Mouse (Mus musculus): ENCODE data around the gene Smpd3.
"Not testable (repeated sequence)": the region's sequence is repeated elsewhere in the genome, so short reads cannot be mapped to it uniquely, and the experiment has no call there.

The Smpd3 gene

GRCm38 (mm10) chr8:106321434-106321833 is 16.4 kb downstream of the Smpd3 start:
- in situ Hi-C loops (cut with MboI): no loop called here

DNA sequence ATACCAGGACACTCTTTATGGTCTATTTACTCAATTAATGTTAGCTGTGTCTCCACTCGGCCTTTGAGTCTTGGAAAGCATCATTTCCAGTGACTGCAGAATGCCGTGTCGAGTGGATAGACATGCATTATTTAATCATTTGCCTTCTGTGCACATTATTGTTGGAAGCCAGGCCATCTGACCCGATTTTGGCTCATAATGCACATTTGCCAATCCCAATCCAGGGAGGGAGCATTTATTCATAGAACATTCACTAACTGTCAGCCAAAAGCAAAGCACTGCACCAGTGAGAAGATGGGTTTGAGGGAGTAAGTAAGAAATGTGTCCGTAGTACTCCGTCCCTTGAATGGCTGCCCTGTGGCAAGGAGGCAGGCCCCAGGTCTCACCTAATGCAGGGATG is 17.8 kb downstream of the Smpd3 start:
- in situ Hi-C loops (cut with MboI): no loop called here

DNA sequence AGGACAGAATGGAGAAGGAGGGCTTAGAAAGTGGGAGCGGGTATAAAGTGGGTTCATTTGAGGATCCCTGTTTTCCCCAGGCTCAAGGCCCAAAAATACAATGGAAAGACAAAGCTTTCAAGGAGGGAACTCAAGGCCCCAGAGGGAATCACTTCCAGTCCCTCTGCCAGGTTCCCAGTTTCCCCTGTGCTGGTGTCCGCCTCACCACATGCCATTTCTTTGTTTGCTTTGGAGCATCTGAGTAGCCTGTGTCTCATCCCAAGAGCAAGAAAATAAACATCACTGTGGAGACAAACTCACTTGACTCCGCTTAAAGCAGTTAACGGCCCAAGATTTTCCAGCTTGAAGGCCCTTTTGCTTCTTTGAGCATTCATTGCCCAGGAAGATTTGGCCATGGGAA is 20.7 kb downstream of the Smpd3 start:
- in situ Hi-C loops (cut with MboI): no loop called here

DNA sequence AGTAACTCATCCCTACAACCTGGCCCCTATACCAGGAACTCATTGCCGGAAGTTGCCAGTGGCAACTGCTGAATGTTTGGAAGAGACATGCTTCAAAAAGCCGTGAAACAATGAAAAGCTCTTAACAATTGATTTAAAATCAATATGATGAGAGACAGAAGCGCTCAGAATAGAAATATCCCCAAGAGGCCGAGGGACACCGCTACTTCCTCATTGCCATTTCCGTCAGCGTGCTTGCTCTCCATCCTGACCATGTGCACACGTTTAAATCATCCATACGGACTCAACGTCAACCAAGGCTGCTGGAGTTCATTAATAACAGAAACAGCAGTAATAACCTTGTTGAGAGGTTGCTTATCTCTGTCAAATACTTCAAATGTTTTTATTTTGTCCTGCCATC is 21.3 kb downstream of the Smpd3 start:
- in situ Hi-C loops (cut with MboI): no loop called here

GRCm38 (mm10) chr8:106315402-106316187 is 22.2 kb downstream of the Smpd3 start:
- in situ Hi-C loops (cut with MboI): no loop called here

GRCm38 (mm10) chr8:106313799-106314198 is 24.0 kb downstream of the Smpd3 start:
- in situ Hi-C loops (cut with MboI): no loop called here

DNA sequence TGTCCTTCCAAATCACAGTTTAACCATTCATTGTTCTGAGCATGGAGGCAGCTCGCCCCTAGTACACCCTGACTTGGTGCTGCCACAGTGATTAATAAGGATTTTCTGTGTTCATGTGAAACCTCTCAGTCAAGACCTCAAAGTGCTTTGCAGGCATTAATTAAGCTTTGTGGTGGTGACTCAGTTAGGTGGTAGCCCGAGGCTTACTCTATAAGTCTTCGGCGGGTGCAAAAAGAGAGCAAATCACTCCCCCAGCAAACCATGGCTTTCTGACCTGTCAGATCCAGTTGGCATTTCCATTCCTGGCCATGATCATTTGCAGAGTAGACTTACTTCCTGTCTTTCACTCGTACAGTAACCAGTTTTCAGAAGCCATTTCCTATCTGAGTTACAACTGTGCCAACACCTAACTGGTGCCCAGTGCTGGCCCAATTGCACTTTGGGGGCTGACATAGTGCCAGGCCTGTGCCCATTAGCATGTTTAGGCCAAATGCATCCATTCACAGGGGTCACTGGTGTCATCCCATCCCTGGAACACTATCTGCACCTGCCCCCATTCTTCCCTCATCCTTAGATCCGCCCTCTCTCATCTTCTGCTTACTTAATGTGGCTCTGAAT is 24.6 kb downstream of the Smpd3 start:
- in situ Hi-C loops (cut with MboI): no loop called here

DNA sequence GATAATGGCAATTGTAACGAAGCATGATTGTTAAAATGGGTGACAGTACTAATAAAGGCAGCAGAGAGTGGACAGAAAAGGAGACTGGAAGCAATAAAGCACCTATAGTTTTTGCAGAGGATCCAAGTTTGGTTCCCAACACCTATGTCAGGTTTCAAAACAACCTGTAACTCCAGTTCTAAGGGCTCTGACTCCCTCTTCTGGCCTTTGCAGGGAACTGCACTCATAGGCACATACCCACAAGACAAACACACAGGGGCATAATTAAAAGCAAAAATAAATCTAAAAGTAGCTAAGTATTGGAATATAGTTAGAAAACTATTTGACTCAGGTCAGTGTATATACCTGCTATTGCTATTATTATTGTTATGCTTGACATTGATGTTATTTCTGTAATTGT is 25.8 kb downstream of the Smpd3 start:
- in situ Hi-C loops (cut with MboI): no loop called here

DNA sequence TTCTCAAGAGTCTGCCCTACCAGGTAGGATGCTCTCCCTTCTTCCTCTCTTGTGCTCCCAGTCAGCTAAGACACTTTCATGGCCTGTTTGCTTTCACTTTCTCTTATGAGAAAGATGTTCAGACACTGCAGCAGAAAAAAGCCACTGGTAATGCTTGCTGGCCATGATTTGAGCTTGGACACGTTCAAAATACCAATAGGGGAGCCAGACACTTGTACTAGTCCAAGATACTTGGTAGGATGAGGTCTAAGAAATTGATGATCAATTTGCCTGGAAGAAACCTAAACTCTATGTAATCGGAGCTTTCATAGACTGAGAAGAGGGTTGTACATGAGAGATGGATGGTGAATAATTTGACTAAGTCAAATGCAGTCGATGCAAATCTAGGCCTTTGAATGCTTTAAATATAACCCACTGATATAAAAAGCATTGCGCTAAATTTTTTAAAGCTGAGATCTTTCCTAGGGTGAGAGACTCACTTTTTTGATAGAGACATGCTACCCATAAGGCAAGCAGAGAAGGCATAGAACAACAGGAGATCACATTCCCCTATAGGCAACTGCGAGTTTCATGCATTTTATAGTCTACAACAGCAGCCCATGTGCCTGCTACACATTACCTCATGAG is 27.6 kb downstream of the Smpd3 start:
- in situ Hi-C loops (cut with MboI): no loop called here

GRCm38 (mm10) chr8:106308082-106308786 is 29.6 kb downstream of the Smpd3 start:
- in situ Hi-C loops (cut with MboI): not testable (repeated sequence)

DNA sequence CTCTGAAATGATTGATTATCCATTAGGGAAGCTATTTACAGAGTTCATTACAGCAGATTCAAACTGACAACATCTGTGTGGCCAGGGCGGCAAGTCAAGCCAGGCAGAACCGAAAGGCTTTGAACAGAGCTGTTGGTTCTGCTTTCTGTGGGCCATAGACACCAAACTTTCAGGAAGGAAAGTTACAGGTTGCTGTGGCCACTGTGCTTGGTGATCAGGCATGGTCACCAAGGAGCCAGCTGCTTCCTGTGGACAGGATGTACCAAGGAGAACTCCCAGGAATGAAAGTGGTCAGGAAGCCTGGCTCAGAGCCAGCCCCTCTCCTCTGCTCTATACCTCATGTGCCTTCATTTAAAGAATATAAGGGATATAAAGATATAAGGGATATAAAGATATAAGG is 30.2 kb downstream of the Smpd3 start:
- in situ Hi-C loops (cut with MboI): no loop called here

- in situ Hi-C loops (cut with MboI): not testable (repeated sequence)
Observed at GRCm38 (mm10) chr8:106306711-106307248, 31.0 kb downstream of the Smpd3 start.

DNA sequence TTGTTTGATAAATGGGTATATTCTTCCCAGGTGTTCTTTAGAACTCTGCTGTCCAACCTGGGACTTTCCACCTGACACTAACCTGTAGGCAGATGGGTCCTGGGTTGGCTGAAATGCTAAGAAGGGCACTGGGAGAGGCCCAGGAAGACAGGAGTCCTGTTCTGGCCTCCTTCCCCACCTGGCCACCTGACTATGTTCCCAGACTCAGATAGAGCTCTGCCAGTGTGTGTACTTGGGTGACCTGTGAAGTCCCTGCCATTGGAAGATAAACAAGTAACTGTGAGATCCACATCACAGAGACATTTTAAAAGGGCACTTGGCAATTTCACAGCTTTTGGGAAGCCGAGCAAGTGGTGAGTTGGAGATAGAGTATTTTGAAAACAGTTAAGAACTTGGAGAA is 31.7 kb downstream of the Smpd3 start:
- in situ Hi-C loops (cut with MboI): no loop called here

DNA sequence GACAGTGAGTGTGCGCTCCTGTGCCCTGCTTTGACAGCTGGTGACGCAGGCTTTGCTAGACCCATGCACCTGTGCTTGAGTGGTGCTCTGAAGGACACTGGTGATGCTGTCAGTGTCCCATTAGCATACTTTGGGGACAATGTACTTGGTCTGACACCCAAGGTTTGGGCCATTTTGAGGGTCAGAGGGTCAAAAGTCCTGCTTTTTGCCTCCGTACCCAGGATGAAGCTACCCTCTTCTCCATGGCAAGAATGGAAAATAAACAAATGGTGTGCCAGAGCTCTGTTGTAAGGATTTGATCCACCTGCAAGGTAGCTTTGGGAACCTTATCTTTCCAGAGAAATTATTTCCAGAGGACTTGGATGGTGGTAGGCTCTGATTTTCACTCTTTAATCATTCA is 32.5 kb downstream of the Smpd3 start:
- in situ Hi-C loops (cut with MboI): no loop called here

GRCm38 (mm10) chr8:106304321-106304720 is 33.5 kb downstream of the Smpd3 start:
- in situ Hi-C loops (cut with MboI): no loop called here

DNA sequence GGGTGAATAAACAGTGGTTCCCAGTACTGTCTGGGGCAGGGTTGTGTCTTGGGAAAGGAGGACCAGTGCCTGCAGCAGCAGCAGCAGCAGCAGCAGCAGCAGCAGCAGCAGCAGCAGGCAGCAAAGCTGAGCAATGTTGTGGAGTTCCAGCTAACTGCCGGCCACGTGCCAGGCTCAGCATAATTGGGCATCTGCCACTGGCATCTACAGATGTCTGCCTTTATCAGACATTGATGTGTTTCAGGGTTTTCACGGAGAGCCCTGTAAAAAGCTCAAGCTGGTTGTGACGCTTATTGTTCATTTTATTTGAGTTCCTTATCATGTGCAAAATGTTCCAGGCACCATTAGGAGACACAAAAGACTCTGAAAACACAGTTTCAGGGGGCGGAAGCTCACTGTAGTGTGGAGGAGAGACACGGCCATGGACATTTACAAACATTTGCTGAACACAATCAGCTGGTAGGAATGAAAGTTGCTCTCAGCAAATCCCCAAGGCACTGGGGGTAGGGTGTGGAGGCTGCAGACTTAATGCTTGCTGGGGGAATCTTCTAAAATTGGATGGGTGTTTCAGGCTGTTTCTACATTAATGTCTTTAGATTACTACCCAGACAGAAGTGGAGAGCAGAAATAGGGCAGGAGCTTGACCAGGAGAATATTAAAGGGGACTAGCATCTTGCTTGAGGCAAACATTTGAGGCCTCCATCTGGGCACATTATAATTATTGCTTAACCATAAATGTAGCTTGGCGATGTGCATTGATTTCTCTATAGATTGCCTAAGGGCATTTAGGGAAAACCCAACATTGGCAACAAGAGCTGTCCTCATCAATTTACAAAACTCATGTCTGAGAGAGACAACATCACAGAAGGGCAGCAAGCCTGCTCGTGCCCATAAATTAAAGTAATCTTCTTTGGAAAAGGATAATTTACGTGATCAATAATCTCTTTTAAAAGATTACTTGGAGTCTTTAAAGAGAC is 36.8 kb downstream of the Smpd3 start:
- in situ Hi-C loops (cut with MboI): no loop called here

- in situ Hi-C loops (cut with MboI): no loop called here
Observed at GRCm38 (mm10) chr8:106299686-106300085, 38.1 kb downstream of the Smpd3 start.

DNA sequence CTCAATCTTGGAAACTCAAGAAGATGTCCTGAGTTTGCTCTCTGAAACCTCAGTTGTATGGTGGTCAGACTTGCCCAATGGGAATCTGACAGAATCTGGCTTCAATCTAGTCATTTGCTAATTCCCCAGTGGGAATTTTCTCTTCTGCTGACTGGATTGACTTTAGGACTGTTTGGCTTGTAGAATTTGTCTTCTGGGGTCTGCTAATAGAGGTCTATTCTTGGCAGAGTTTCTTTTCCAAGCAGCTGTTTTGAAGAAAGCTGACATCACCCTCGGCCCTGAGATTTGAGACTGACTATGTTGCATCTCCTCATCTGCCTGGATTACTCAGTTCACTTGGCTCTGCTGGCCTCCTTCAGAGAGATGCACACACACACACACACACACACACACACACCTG is 38.9 kb downstream of the Smpd3 start:
- in situ Hi-C loops (cut with MboI): no loop called here

DNA sequence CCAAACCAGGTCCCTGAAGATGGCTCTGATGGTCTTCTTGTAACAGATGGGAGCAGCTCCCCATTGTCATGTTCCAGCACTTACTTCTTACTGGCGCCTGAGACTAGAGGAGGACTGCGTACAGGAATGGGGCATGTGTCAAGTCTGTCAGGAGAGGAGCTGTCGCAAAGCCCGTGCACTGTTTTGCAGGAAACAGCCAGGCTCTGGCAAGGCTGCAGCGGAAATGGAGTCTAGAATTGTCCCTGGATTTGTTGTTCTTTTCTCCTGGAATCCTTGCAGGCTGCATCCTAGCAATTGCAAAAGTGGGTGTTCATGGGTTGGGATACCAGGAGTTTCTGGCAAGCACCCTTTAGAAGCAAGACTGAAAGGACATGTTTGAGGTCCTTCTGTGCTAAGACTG is 39.5 kb downstream of the Smpd3 start:
- in situ Hi-C loops (cut with MboI): no loop called here

- in situ Hi-C loops (cut with MboI): no loop called here
Observed at GRCm38 (mm10) chr8:106292484-106293396, 45.0 kb downstream of the Smpd3 start.

All from mature B cell (primary cell).